Mouse (Mus musculus): Measurements from ENCODE around the gene Ncoa6. TPM values are rescaled to one million over a fixed set of nuclear protein-coding genes. Genes with fewer than 3 reads are reported as not detected.

Gene Ncoa6
- polyA plus RNA-seq, 1 experiment, result 11.0 TPM

DNA sequence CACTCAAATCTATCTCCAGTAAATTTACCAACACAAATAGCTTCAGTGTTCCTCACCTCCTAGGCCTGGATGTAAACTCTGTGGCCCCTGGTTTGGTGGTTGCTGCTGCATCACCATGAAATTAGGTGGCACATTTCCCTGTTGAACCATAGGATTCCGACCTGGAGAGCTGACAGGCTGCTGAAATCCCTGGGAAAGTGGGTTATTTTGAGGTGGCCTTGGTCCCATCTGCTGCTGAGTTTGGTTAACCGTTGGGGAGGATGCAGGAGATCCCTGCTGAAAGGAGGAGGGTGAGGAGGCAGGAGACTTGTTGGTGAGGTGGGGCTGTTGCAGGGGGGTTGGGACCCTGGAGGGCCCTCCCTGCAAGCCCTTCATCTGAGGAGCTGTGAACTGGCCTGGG is 52.8 kb downstream of the Ncoa6 start:
- Histone ChIP-seq H3ac (ENCODE audit: control insufficient read depth, insufficient read length) (no peak overlapping the region), H3K27me3 (ENCODE audit: control insufficient read depth, insufficient read depth, insufficient read length) (no peaks in the 10 kb centered on the region), H3K79me2 (ENCODE audit: control insufficient read depth, insufficient read depth) (no peaks in the 10 kb centered on the region), H3K36me3 (ENCODE audit: control insufficient read depth, insufficient read depth) (peaks cover 52% of the 10 kb centered on the region), H3K4me2 (ENCODE audit: low read depth) (no peak overlapping the region), H3K4me3 (no peak overlapping the region)
- TF ChIP-seq MYOG (IDR thresholded peaks at IDR 0.05; ENCODE audit: control insufficient read depth in 1 of 3, insufficient read depth in 1 of 3, insufficient read length in 2 of 3, low read depth in 2 of 3) (no peak), CEBPB (IDR thresholded peaks at IDR 0.05; ENCODE audit: insufficient read depth, poor library complexity, severe bottlenecking) (no peak), REST (IDR thresholded peaks at IDR 0.05; ENCODE audit: insufficient read depth, insufficient read length) (no peak), USF1 (IDR thresholded peaks at IDR 0.05; ENCODE audit: low read depth) (no peak), TCF12 (IDR thresholded peaks at IDR 0.05; ENCODE audit: insufficient read depth, poor library complexity, severe bottlenecking) (no peak), E2F4 (IDR thresholded peaks at IDR 0.05; ENCODE audit: insufficient read depth) (no peak), MAX (IDR thresholded peaks at IDR 0.05; ENCODE audit: low read depth) (no peak), TCF3 (IDR thresholded peaks at IDR 0.05; ENCODE audit: insufficient read length, low read depth) (no peak), MYOD1 (IDR thresholded peaks at IDR 0.05; ENCODE audit: control insufficient read depth in 1 of 3, insufficient read length in 2 of 3, low read depth in 2 of 3) (no peak), POLR2A (IDR thresholded peaks at IDR 0.05; ENCODE audit: insufficient read length, low read depth) (no peak), POLR2AphosphoS2 (IDR thresholded peaks at IDR 0.05; ENCODE audit: insufficient read length, low read depth) (no peak), SRF (IDR thresholded peaks at IDR 0.05; ENCODE audit: control insufficient read depth, insufficient read length, low read depth) (no peak)

DNA sequence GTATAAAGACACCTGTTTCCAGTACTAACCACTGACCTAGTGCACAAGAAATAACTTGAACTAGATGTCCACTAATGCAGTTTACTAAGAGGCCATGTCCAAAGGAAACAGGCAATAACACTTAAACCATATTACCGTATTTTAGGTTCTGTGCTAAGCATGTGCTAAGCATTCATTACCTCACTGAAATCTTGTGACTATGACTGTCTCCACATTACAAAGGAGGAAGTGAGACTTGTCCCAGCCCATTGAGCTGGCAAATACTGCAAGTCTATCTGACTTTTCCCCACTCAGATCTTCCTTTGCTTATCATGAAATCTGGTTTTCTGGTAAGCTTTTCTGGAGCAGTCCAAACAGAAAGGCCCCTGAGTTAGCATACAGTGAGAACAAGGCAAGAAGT is 69.1 kb downstream of the Ncoa6 start:
- Histone ChIP-seq H3K79me2 (ENCODE audit: control insufficient read depth, insufficient read depth) (no peaks in the 10 kb centered on the region), H3K4me3 (no peak overlapping the region), H3K4me2 (ENCODE audit: low read depth) (no peak overlapping the region), H3K27me3 (ENCODE audit: control insufficient read depth, insufficient read depth, insufficient read length) (no peaks in the 10 kb centered on the region), H3K36me3 (ENCODE audit: control insufficient read depth, insufficient read depth) (peaks cover 26% of the 10 kb centered on the region), H3ac (ENCODE audit: control insufficient read depth, insufficient read length) (no peak overlapping the region)
- no peak for TF ChIP-seq MYOD1 (IDR thresholded peaks at IDR 0.05; ENCODE audit: control insufficient read depth in 1 of 3, insufficient read length in 2 of 3, low read depth in 2 of 3)
- no peak for TF ChIP-seq REST (IDR thresholded peaks at IDR 0.05; ENCODE audit: insufficient read depth, insufficient read length)
- no peak for TF ChIP-seq SRF (IDR thresholded peaks at IDR 0.05; ENCODE audit: control insufficient read depth, insufficient read length, low read depth)

DNA sequence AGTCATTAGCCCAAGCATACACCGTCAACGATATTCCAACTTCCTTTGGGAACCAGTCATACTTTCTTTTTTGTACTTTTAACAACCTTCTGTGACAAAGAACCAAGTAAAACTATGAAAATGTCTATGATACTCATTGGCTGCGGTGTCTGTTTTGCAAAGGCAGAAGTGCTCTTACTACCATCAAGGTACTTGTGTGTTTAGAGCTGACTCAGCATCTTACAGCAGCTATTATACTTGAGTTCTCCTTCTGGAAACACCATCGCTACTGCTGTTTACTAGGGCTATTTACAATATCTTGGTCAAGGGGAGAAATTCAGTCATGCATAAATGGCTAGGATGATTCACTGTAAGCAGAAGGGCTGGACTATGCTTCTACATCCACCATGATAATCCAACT is 71.8 kb downstream of the Ncoa6 start:
- Histone ChIP-seq H3K4me3 (no peak overlapping the region), H3ac (ENCODE audit: control insufficient read depth, insufficient read length) (no peak overlapping the region), H3K79me2 (ENCODE audit: control insufficient read depth, insufficient read depth) (no peaks in the 10 kb centered on the region), H3K27me3 (ENCODE audit: control insufficient read depth, insufficient read depth, insufficient read length) (no peaks in the 10 kb centered on the region), H3K36me3 (ENCODE audit: control insufficient read depth, insufficient read depth) (peaks cover 31% of the 10 kb centered on the region), H3K4me2 (ENCODE audit: low read depth) (no peak overlapping the region)
- TF ChIP-seq MYOG (IDR thresholded peaks at IDR 0.05; ENCODE audit: control insufficient read depth in 1 of 3, insufficient read depth in 1 of 3, insufficient read length in 2 of 3, low read depth in 2 of 3) (no peak), REST (IDR thresholded peaks at IDR 0.05; ENCODE audit: insufficient read depth, insufficient read length) (no peak), SRF (IDR thresholded peaks at IDR 0.05; ENCODE audit: control insufficient read depth, insufficient read length, low read depth) (no peak), E2F4 (IDR thresholded peaks at IDR 0.05; ENCODE audit: insufficient read depth) (no peak), CEBPB (IDR thresholded peaks at IDR 0.05; ENCODE audit: insufficient read depth, poor library complexity, severe bottlenecking) (no peak), TCF3 (IDR thresholded peaks at IDR 0.05; ENCODE audit: insufficient read length, low read depth) (no peak), POLR2AphosphoS2 (IDR thresholded peaks at IDR 0.05; ENCODE audit: insufficient read length, low read depth) (no peak), TCF12 (IDR thresholded peaks at IDR 0.05; ENCODE audit: insufficient read depth, poor library complexity, severe bottlenecking) (no peak), MYOD1 (IDR thresholded peaks at IDR 0.05; ENCODE audit: control insufficient read depth in 1 of 3, insufficient read length in 2 of 3, low read depth in 2 of 3) (no peak), USF1 (IDR thresholded peaks at IDR 0.05; ENCODE audit: low read depth) (no peak), MAX (IDR thresholded peaks at IDR 0.05; ENCODE audit: low read depth) (no peak), POLR2A (IDR thresholded peaks at IDR 0.05; ENCODE audit: insufficient read length, low read depth) (no peak)

DNA sequence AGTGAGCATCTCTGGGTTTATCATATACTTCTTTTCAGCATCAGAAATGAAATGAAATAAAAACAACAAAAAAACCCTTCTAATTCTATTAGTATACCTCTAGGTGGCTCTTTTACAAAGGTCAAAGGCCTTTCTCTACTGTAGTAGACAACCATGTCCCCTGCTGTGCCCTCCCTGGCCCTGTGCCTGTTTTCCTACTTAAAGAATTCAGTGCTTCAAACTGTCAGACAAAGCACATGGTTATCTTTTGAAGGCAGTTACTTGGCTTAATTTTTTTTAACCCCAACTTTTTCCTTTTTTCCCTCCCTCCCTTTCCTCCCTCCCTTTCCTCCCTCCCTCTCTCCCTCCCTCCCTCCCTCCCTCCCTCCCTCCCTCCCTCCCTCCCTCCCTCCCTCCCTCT is 73.4 kb downstream of the Ncoa6 start:
- H3K79me2 ChIP-seq (ENCODE audit: control insufficient read depth, insufficient read depth), result no peaks in the 10 kb centered on the region
- no peak overlapping the region for H3K4me3 ChIP-seq
- H3ac ChIP-seq (ENCODE audit: control insufficient read depth, insufficient read length), result no peak overlapping the region
- no peak overlapping the region for H3K4me2 ChIP-seq (ENCODE audit: low read depth)
- TF ChIP-seq USF1 (IDR thresholded peaks at IDR 0.05; ENCODE audit: low read depth) (no peak), POLR2AphosphoS2 (IDR thresholded peaks at IDR 0.05; ENCODE audit: insufficient read length, low read depth) (no peak), MAX (IDR thresholded peaks at IDR 0.05; ENCODE audit: low read depth) (no peak), MYOD1 (IDR thresholded peaks at IDR 0.05; ENCODE audit: control insufficient read depth in 1 of 3, insufficient read length in 2 of 3, low read depth in 2 of 3) (no peak), SRF (IDR thresholded peaks at IDR 0.05; ENCODE audit: control insufficient read depth, insufficient read length, low read depth) (no peak), E2F4 (IDR thresholded peaks at IDR 0.05; ENCODE audit: insufficient read depth) (no peak), TCF3 (IDR thresholded peaks at IDR 0.05; ENCODE audit: insufficient read length, low read depth) (no peak), REST (IDR thresholded peaks at IDR 0.05; ENCODE audit: insufficient read depth, insufficient read length) (no peak), CEBPB (IDR thresholded peaks at IDR 0.05; ENCODE audit: insufficient read depth, poor library complexity, severe bottlenecking) (no peak), TCF12 (IDR thresholded peaks at IDR 0.05; ENCODE audit: insufficient read depth, poor library complexity, severe bottlenecking) (no peak), MYOG (IDR thresholded peaks at IDR 0.05; ENCODE audit: control insufficient read depth in 1 of 3, insufficient read depth in 1 of 3, insufficient read length in 2 of 3, low read depth in 2 of 3) (no peak), POLR2A (IDR thresholded peaks at IDR 0.05; ENCODE audit: insufficient read length, low read depth) (no peak)
- H3K36me3 ChIP-seq (ENCODE audit: control insufficient read depth, insufficient read depth), result peaks cover 28% of the 10 kb centered on the region
- no peaks in the 10 kb centered on the region for H3K27me3 ChIP-seq (ENCODE audit: control insufficient read depth, insufficient read depth, insufficient read length)

DNA sequence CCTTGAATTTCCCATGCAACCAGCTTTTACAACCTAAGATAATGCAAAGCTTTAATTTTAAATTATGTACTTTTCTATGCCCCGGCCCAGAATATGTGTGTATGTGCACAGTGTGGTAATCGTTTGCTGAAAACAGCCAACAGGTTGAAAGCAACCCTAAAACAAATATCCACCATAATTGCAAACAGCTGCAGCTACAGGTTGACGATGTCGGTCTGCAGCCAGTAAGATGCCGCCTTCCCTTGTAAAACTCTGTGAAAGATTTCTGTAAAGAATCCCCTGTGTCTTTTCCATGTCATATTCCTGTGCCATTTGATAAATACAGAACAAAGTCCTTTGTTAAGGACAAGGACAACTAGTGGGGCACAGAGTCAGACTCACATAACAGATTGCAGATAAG is 79.1 kb downstream of the Ncoa6 start:
- peaks cover 28% of the 10 kb centered on the region for H3K36me3 ChIP-seq (ENCODE audit: control insufficient read depth, insufficient read depth)
- no peak overlapping the region for H3ac ChIP-seq (ENCODE audit: control insufficient read depth, insufficient read length)
- TF ChIP-seq USF1 (IDR thresholded peaks at IDR 0.05; ENCODE audit: low read depth) (no peak), MYOD1 (IDR thresholded peaks at IDR 0.05; ENCODE audit: control insufficient read depth in 1 of 3, insufficient read length in 2 of 3, low read depth in 2 of 3) (no peak), CEBPB (IDR thresholded peaks at IDR 0.05; ENCODE audit: insufficient read depth, poor library complexity, severe bottlenecking) (no peak), TCF12 (IDR thresholded peaks at IDR 0.05; ENCODE audit: insufficient read depth, poor library complexity, severe bottlenecking) (no peak), REST (IDR thresholded peaks at IDR 0.05; ENCODE audit: insufficient read depth, insufficient read length) (no peak), MYOG (IDR thresholded peaks at IDR 0.05; ENCODE audit: control insufficient read depth in 1 of 3, insufficient read depth in 1 of 3, insufficient read length in 2 of 3, low read depth in 2 of 3) (no peak), TCF3 (IDR thresholded peaks at IDR 0.05; ENCODE audit: insufficient read length, low read depth) (no peak)
- H3K79me2 ChIP-seq (ENCODE audit: control insufficient read depth, insufficient read depth), result no peaks in the 10 kb centered on the region
- no peak overlapping the region for H3K4me2 ChIP-seq (ENCODE audit: low read depth)
- no peaks in the 10 kb centered on the region for H3K27me3 ChIP-seq (ENCODE audit: control insufficient read depth, insufficient read depth, insufficient read length)
- H3K4me3 ChIP-seq, result no peak overlapping the region

All from myocyte (in vitro differentiated cells).